Mouse (Mus musculus) myocyte (in vitro differentiated cells): ENCODE results near the gene Lmo7. TPM values are rescaled to one million over a fixed set of nuclear protein-coding genes. Genes with fewer than 3 reads are reported as not detected.

Experiments used
- H3K27me3 ChIP-seq: one replicate; pipeline ENCODE4 v1.6.1; 2011; ENCODE audit not compliant: control insufficient read depth, insufficient read depth, insufficient read length
- H3K36me3 ChIP-seq: one replicate; pipeline ENCODE4 v1.6.1; 2011; ENCODE audit not compliant: control insufficient read depth, insufficient read depth
- H3K4me2 ChIP-seq: one replicate; pipeline ENCODE4 v1.6.1; 2011; ENCODE audit warnings: low read depth, control low read depth
- H3K4me3 ChIP-seq: one replicate; pipeline ENCODE4 v1.5.1; 2011; ENCODE audit warnings: mild to moderate bottlenecking, control low read depth, moderate library complexity
- H3K79me2 ChIP-seq: one replicate; pipeline ENCODE4 v1.6.1; 2011; ENCODE audit not compliant: control insufficient read depth, insufficient read depth
- H3ac ChIP-seq: one replicate; pipeline ENCODE4 v1.6.1; 2011; ENCODE audit not compliant: control insufficient read depth, insufficient read length
- CEBPB ChIP-seq: IDR thresholded peaks from 2 replicates; pipeline ENCODE4 v1.6.1; 2011; ENCODE audit warnings: mild to moderate bottlenecking, moderate library complexity; ENCODE audit not compliant: poor library complexity, insufficient read depth, severe bottlenecking
- E2F4 ChIP-seq: IDR thresholded peaks from one replicate; pipeline ENCODE4 v1.6.1; 2011; ENCODE audit warnings: mild to moderate bottlenecking, control low read depth, moderate library complexity; ENCODE audit not compliant: insufficient read depth
- MAX ChIP-seq: IDR thresholded peaks from one replicate; pipeline ENCODE4 v1.6.1; 2011; ENCODE audit warnings: low read depth, mild to moderate bottlenecking, control low read depth
- MYOD1 ChIP-seq, 3 experiments: IDR thresholded peaks; one replicate each; pipeline ENCODE4 v1.6.1; 2011; ENCODE audit warnings: control low read depth in 2 of 3, low read depth in 2 of 3, mild to moderate bottlenecking in 2 of 3, moderate library complexity in 1 of 3; ENCODE audit not compliant: insufficient read length in 2 of 3, control insufficient read depth in 1 of 3
- MYOG ChIP-seq, 3 experiments: IDR thresholded peaks; one replicate each; pipeline ENCODE4 v1.6.1; 2011; ENCODE audit warnings: control low read depth in 2 of 3, low read depth in 2 of 3, mild to moderate bottlenecking in 2 of 3; ENCODE audit not compliant: insufficient read length in 2 of 3, control insufficient read depth in 1 of 3, insufficient read depth in 1 of 3
- POLR2A ChIP-seq: IDR thresholded peaks from one replicate; pipeline ENCODE4 v1.6.1; 2011; ENCODE audit warnings: low read depth, mild to moderate bottlenecking, control low read depth, moderate library complexity; ENCODE audit not compliant: insufficient read length
- POLR2AphosphoS2 ChIP-seq: IDR thresholded peaks from one replicate; pipeline ENCODE4 v1.6.1; 2011; ENCODE audit warnings: low read depth, control low read depth; ENCODE audit not compliant: insufficient read length
- REST ChIP-seq: IDR thresholded peaks from one replicate; pipeline ENCODE4 v1.6.1; 2011; ENCODE audit warnings: mild to moderate bottlenecking, control low read depth, moderate library complexity; ENCODE audit not compliant: insufficient read depth, insufficient read length
- SRF ChIP-seq: IDR thresholded peaks from one replicate; pipeline ENCODE4 v1.6.1; 2011; ENCODE audit warnings: low read depth; ENCODE audit not compliant: control insufficient read depth, insufficient read length
- TCF12 ChIP-seq: IDR thresholded peaks from one replicate; pipeline ENCODE4 v1.6.1; 2011; ENCODE audit warnings: mild to moderate bottlenecking, control low read depth; ENCODE audit not compliant: poor library complexity, insufficient read depth, severe bottlenecking
- TCF3 ChIP-seq: IDR thresholded peaks from one replicate; pipeline ENCODE4 v1.6.1; 2011; ENCODE audit warnings: low read depth, control low read depth; ENCODE audit not compliant: insufficient read length
- USF1 ChIP-seq: IDR thresholded peaks from one replicate; pipeline ENCODE4 v1.6.1; 2011; ENCODE audit warnings: low read depth, mild to moderate bottlenecking, control low read depth, moderate library complexity
- polyA plus RNA-seq: library from polyadenylated mRNA; unstranded; fragments of >200 nt; fragmentation: generic; extraction: Trizol; gene quantifications from one replicate; pipeline ENCODE4 v1.2.1, GENCODE M21; 2012; ENCODE audit warnings: missing spikeins

The Lmo7 gene
- polyA plus RNA-seq, 1 experiment: 56.1 TPM

- no peak overlapping the region for H3K4me2 ChIP-seq
- H3K27me3 ChIP-seq: no peaks in the 10 kb centered on the region
- TF ChIP-seq E2F4: no peak
- no peak for TF ChIP-seq MAX
- no peak for TF ChIP-seq POLR2A
- TF ChIP-seq MYOD1 (IDR thresholded peaks at IDR 0.05; ENCODE audit: control insufficient read depth in 1 of 3, insufficient read length in 2 of 3, low read depth in 2 of 3): no peak
- TF ChIP-seq MYOG (IDR thresholded peaks at IDR 0.05; ENCODE audit: control insufficient read depth in 1 of 3, insufficient read depth in 1 of 3, insufficient read length in 2 of 3, low read depth in 2 of 3): no peak
- no peak for TF ChIP-seq TCF3
- TF ChIP-seq CEBPB: no peak
- no peak for TF ChIP-seq TCF12
- TF ChIP-seq SRF: no peak
- H3K36me3 ChIP-seq: no peaks in the 10 kb centered on the region
- no peak overlapping the region for H3ac ChIP-seq
- no peak overlapping the region for H3K4me3 ChIP-seq
- H3K79me2 ChIP-seq: no peaks in the 10 kb centered on the region
These were observed 16.9 kb downstream of the Lmo7 start for GRCm38 (mm10) chr14:101746635-101747034.

- no peaks in the 10 kb centered on the region for H3K36me3 ChIP-seq
- H3K27me3 ChIP-seq: no peaks in the 10 kb centered on the region
- H3K79me2 ChIP-seq: no peaks in the 10 kb centered on the region
- no peak for TF ChIP-seq MYOG (IDR thresholded peaks at IDR 0.05; ENCODE audit: control insufficient read depth in 1 of 3, insufficient read depth in 1 of 3, insufficient read length in 2 of 3, low read depth in 2 of 3)
- no peak for TF ChIP-seq MYOD1 (IDR thresholded peaks at IDR 0.05; ENCODE audit: control insufficient read depth in 1 of 3, insufficient read length in 2 of 3, low read depth in 2 of 3)
- TF ChIP-seq POLR2AphosphoS2: no peak
- TF ChIP-seq TCF3: no peak
- TF ChIP-seq USF1: peak; percentile 14
- H3K4me2 ChIP-seq: no peak overlapping the region
- no peak overlapping the region for H3K4me3 ChIP-seq
- no peak overlapping the region for H3ac ChIP-seq
These were observed 18.1 kb downstream of the Lmo7 start for GRCm38 (mm10) chr14:101747811-101748210.

DNA sequence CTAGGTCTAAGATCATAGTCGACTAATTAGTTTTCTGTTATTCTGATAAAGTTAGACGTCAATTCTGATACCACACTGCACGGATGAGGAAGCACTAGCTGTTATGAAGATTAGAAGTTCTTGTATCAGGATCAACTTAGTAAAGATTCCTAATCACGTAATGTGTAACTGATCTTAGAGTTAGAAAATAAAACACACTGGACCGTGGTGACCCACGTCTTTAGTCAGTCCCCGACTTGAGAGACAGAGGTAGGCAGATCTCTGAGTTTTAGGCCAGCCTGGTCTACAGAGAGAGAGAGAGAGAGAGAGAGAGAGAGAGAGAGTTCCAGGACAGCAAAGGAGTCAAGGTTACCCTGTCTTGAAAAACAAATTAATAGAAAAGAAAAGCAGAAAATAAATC is 18.7 kb downstream of the Lmo7 start:
- no peaks in the 10 kb centered on the region for H3K27me3 ChIP-seq
- no peaks in the 10 kb centered on the region for H3K79me2 ChIP-seq
- no peak for TF ChIP-seq MYOG (IDR thresholded peaks at IDR 0.05; ENCODE audit: control insufficient read depth in 1 of 3, insufficient read depth in 1 of 3, insufficient read length in 2 of 3, low read depth in 2 of 3)
- no peak for TF ChIP-seq SRF
- no peak for TF ChIP-seq E2F4
- TF ChIP-seq USF1: no peak
- no peak for TF ChIP-seq POLR2AphosphoS2
- no peak for TF ChIP-seq REST
- no peak for TF ChIP-seq TCF12
- TF ChIP-seq POLR2A: no peak
- no peak for TF ChIP-seq MAX
- no peak for TF ChIP-seq MYOD1 (IDR thresholded peaks at IDR 0.05; ENCODE audit: control insufficient read depth in 1 of 3, insufficient read length in 2 of 3, low read depth in 2 of 3)
- H3K36me3 ChIP-seq: no peaks in the 10 kb centered on the region
- no peak overlapping the region for H3K4me2 ChIP-seq
- no peak overlapping the region for H3K4me3 ChIP-seq
- no peak overlapping the region for H3ac ChIP-seq

DNA sequence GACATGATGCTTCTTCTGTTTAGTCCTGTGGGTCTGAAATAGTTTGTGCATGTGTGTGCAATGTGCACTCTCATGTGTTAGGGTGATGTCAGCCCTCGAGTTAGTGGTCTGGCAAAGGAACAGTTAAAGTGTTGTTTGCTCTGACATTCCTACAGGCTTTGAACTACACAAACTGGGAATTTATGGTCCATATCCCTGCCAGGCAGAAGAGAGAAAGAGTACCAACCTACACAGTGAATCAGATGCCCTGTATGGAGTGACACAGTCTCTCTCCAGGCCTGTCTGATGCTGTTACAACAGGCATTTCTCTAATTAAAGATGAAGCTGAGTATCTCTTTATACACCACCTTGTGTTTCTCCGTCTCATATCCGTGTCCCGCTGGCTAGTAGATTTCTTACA is 21.2 kb downstream of the Lmo7 start:
- TF ChIP-seq MAX: no peak
- H3K79me2 ChIP-seq: no peaks in the 10 kb centered on the region
- no peak overlapping the region for H3K4me3 ChIP-seq
- H3K36me3 ChIP-seq: no peaks in the 10 kb centered on the region
- no peak overlapping the region for H3ac ChIP-seq
- H3K27me3 ChIP-seq: no peaks in the 10 kb centered on the region
- no peak overlapping the region for H3K4me2 ChIP-seq

DNA sequence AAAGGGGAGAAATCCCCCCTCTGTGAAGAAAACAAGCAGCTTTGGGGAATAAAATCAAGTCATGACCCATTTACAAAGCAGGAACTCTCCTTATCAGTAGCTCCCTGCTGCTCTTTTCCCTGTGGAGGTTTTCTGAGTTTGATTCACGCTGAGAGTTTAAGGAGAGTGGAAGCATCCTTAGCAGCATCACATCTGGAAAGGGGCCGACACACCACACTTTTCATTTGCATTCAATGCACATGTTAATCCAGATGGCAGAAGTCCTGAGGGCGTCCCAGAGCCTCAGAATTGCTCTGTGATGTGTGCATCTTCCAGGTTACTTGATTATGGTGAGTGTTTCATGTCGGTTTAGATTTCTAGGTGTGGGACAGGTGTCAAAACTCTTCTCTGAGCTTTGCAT is 25.7 kb downstream of the Lmo7 start:
- Histone ChIP-seq H3K36me3 (no peaks in the 10 kb centered on the region), H3K79me2 (no peaks in the 10 kb centered on the region), H3K4me2 (no peak overlapping the region), H3K4me3 (no peak overlapping the region), H3ac (no peak overlapping the region), H3K27me3 (no peaks in the 10 kb centered on the region)
- TF ChIP-seq TCF3: no peak
- no peak for TF ChIP-seq REST
- no peak for TF ChIP-seq CEBPB
- no peak for TF ChIP-seq TCF12
- no peak for TF ChIP-seq SRF
- no peak for TF ChIP-seq POLR2A
- TF ChIP-seq POLR2AphosphoS2: no peak
- TF ChIP-seq MYOG (IDR thresholded peaks at IDR 0.05; ENCODE audit: control insufficient read depth in 1 of 3, insufficient read depth in 1 of 3, insufficient read length in 2 of 3, low read depth in 2 of 3): no peak
- no peak for TF ChIP-seq E2F4
- TF ChIP-seq USF1: no peak
- no peak for TF ChIP-seq MAX
- TF ChIP-seq MYOD1 (IDR thresholded peaks at IDR 0.05; ENCODE audit: control insufficient read depth in 1 of 3, insufficient read length in 2 of 3, low read depth in 2 of 3): no peak
